In genomic region chr9:48740098-48740505, GRCm38 (mm10) we compare ENCODE assay signal across 8 mouse cellular contexts.
A peak's percentile ranks its signal among the peaks of the same experiment; 100 is the strongest.
DNase-seq lines count a peak whose midpoint lies in the region; ATAC-seq lines count a peak whose summit lies in the region.

No protein-coding gene starts in this region.

- ATAC-seq in embryonic facial prominence, embryonic 11.5 days (replicated peaks; ENCODE audit: insufficient number of reproducible peaks, low FRiP score, low TSS enrichment, low read depth), result peak; percentile 90
- ATAC-seq in midbrain, embryonic 12.5 days (ENCODE audit: low FRiP score, low read depth), result peak; percentile 59; the same call in 1 of the 2 replicates
- no peak for ATAC-seq in erythroid progenitor cell, adult 5-6 weeks (replicated peaks; ENCODE audit: low FRiP score, poor library complexity, severe bottlenecking)

- peak overlapping the region; percentile 8; the same call in 1 of the 2 replicates for H3K4me2 ChIP-seq in embryonic facial prominence, embryonic 11.5 days (ENCODE audit: low read depth, low read length)
- H3K4me2 ChIP-seq in midbrain, embryonic 12.5 days (replicated peaks), result no peak overlapping the region

- intact Hi-C loops in left cerebral cortex, postnatal 4 days (cut with DNase I), result no loop called here

- no peaks in the 10 kb centered on the region for H3K36me3 ChIP-seq in embryonic facial prominence, embryonic 11.5 days (replicated peaks; ENCODE audit: control insufficient read depth, insufficient read depth, low read depth, low read length)
- no peaks in the 10 kb centered on the region for H3K36me3 ChIP-seq in midbrain, embryonic 12.5 days

- H3K4me3 ChIP-seq in embryonic facial prominence, embryonic 11.5 days (ENCODE audit: low read depth, low read length), result no peak overlapping the region
- H3K4me3 ChIP-seq in midbrain, embryonic 12.5 days, result no peak overlapping the region

- no peaks in the 10 kb centered on the region for H3K27me3 ChIP-seq in embryonic facial prominence, embryonic 11.5 days (ENCODE audit: control insufficient read depth, insufficient read depth, low read length)
- no peaks in the 10 kb centered on the region; the same call in 1 of the 2 replicates for H3K27me3 ChIP-seq in midbrain, embryonic 12.5 days

- no peak overlapping the region for H3K27ac ChIP-seq in embryonic facial prominence, embryonic 11.5 days (replicated peaks; ENCODE audit: low read depth, low read length)
- 0 out of 2 replicates have a peak overlapping the region, but pooled peaks have one; percentile 66 for H3K27ac ChIP-seq in midbrain, embryonic 12.5 days (replicated peaks)

- no peaks in the 10 kb centered on the region for H3K9me3 ChIP-seq in embryonic facial prominence, embryonic 11.5 days (replicated peaks; ENCODE audit: control insufficient read depth, low read length)
- no peaks in the 10 kb centered on the region for H3K9me3 ChIP-seq in midbrain, embryonic 12.5 days

- peak; percentile 97 for DNase-seq in adrenal gland, postnatal 10 days
- DNase-seq in embryonic facial prominence, embryonic 11.5 days (ENCODE audit: low spot score), result peak; percentile 82
- DNase-seq in heart, adult 18-20 months, result peak; percentile 97 to 99
- peak; percentile 98 for DNase-seq in kidney, adult 18-20 months
- DNase-seq in left cerebral cortex, postnatal 4 days, result peak; percentile 100
- DNase-seq in skeletal muscle tissue, adult 2 months (ENCODE audit: low read depth, low spot score), result peak; percentile 100

- WGBS in embryonic facial prominence, embryonic 11.5 days, result 49% methylated on average over 11 of the region's 11 CpGs
- 64% methylated on average over 11 of the region's 11 CpGs for WGBS in midbrain, embryonic 12.5 days

- no peak overlapping the region; the same call in 1 of the 2 replicates for H3K9ac ChIP-seq in embryonic facial prominence, embryonic 11.5 days (replicated peaks; ENCODE audit: low read length)
- no peak overlapping the region for H3K9ac ChIP-seq in midbrain, embryonic 12.5 days (replicated peaks)

- peaks cover 4% of the 10 kb centered on the region for H3K4me1 ChIP-seq in embryonic facial prominence, embryonic 11.5 days (ENCODE audit: control insufficient read depth, insufficient read depth, low read length)
- peaks cover 64% of the 10 kb centered on the region for H3K4me1 ChIP-seq in midbrain, embryonic 12.5 days
